Mouse (Mus musculus): ENCODE data around the gene Cacnb1.
A peak's percentile ranks its signal among the peaks of the same experiment; 100 is the strongest.

Cacnb1 gene

DNA sequence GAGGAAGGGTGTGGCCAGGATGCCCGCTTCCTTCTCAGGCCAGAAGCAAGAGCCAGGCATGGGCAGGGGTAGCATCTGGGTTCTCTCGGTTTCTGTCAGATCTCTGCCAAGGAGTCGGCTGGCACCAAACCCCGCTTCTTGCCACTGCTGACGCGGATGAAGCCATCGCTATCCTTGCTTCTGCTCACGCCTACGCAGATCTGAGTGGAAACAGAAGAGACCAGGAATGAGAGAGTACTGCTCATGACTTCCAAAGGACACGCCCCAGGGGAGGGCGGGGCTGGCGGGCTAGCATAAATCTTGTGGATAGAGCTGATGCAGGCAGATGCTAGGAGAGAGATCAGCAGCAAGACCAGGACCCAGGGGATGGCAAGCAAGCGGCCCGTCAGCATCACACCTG lies 15.0 kb upstream of the Cacnb1 start:
- no peak for DNase-seq

DNA sequence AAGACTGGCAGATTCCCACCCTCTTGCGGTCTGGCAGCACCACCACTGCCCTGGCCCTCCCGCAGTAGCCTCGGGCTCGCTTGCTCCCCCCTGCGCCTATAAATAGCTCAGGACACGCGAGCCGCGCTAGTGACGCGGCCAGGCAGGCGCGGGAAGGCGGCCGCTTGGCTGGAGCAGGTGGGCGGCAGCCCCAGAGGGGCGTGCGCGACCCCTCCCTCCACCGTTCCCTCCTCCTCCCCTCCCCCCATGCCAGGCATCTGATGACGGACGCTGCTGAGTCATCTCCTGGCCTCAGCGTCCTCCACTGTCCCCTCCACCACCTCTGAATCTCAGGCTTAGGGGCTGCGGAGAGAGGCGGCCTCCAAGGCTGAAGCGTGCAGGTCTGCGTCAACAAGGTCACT lies 13.1 kb upstream of the Cacnb1 start:
- no peak for DNase-seq

DNA sequence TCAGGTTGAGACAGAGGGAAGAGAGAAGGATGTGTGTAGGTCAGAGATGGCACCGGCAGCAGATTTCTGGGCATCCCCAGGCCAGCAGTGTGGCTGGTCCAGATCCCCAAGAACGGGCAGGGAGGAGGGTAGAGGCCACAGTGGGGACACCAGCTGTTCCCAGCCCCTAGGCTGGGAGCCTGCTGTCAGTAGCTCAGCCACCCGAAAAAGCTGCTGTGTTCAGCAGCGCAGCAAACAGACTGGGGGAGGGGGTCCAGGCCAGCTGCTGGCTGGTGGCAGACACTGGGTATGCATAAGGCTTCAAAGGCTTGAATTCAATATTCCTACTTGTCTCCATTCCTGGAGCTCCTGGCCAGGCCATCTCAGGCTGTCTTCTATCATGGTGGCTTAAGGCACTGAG lies 12.0 kb upstream of the Cacnb1 start:
- DNase-seq = no peak

DNA sequence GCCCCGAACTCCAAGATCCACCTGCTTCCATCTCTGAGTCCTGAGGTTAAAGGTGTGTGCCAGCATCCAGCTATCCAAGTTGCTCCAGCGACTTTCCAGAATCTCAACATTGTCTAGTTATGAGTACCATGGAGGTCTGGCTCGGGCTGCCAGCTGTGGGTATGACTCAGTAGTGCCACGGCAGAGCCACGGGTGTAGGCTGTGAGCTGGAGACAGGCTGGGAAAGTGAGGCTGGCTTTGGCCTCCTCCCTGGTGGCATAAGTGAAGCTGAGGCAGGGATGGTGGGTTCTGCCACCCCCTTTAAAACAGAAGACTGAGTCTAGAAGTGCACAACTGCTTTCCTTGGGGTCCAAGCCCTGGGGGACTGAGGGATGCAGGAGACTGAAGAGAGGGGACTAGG lies 11.2 kb upstream of the Cacnb1 start:
- no peak for DNase-seq

DNA sequence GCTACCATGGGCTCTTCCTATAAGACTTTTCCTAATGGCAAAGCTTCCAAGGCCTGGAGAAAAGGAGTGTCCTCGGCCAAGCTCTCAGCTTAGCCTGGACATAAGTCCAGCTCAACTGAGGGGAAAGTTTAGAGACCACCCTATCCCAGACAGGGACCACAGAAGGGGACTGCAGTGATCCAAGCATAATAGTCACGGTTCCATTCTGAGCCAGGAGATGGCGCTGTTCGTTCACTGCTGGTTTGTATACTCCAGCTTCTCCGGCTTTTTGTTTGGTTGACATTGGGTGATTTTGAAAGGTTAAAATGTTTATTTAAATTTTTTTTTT lies 8.6 kb upstream of the Cacnb1 start:
- peak; percentile 44 to 77 for DNase-seq

DNA sequence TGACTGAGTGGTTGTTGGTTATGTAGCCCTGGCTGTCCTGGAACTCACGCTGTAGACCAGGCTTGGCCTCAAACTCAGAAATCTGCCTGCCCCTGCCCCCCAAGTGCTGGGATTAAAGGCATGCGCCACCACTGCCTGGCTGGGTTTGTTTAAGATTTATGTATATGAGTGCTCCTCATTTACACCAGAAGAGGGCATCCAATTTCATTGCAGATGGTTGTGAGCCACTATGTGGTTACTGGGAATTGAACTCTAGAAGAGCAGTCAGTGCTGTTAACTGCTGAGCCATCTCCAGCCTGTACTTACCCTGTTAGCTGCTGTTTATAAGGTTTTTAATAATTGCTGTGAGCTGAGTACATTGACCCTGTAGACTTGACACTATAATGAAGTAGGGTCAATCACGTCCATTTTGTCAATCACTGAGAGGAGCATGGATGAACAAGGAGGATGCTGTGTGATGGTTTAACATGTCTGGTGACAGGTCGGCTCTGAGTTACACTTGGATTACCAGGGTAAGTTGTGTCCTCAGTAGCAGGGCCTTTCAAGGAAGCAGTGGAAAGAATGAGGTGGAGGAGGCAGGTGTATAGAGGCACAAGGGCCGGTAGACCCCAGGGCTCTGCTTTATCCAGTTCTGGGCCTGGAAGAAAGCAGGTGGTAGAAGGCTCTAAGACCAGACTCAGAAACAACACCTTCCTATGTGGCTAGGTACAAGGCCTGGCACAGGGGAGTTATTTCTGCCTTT lies 8.0 kb upstream of the Cacnb1 start:
- DNase-seq = no peak

DNA sequence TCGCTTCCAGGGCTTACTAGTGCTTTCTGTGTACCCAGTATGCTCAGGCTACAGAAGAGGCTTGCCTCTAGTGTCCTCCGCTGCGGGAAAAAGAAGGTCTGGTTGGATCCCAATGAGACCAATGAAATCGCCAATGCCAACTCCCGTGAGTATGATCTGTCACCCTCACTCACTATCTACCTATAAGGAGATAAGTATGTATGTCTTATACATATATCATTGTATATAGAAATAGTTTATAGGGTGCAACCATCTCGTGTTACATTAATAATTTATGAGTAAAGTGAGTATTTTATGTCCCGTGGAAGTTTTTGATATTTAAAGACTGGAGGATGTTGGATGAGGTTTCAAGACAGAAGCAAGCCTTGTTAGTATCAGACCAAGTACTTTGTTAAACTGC lies 5.0 kb upstream of the Cacnb1 start:
- DNase-seq = no peak

DNA sequence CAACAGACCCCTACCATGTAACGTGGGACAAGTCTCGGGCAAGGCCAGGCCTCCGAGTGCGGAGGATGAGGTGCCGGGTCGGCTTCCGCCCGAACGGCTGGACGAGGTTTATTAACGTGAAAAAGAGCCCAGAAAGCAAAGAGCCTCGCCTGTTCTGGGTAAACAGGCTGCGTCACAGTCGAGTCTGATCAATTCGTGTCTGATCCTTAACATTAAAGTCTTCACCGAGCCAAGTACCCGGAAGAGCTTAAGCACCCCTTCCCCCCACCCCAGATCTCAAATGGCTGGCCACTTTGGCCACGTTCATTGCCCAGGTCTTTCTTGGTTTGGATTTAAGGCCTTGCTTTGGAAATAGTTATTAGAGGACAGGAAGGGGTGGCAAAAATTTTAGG lies 4.5 kb upstream of the Cacnb1 start:
- DNase-seq = peak in 1 of 2 experiments; percentile 45

DNA sequence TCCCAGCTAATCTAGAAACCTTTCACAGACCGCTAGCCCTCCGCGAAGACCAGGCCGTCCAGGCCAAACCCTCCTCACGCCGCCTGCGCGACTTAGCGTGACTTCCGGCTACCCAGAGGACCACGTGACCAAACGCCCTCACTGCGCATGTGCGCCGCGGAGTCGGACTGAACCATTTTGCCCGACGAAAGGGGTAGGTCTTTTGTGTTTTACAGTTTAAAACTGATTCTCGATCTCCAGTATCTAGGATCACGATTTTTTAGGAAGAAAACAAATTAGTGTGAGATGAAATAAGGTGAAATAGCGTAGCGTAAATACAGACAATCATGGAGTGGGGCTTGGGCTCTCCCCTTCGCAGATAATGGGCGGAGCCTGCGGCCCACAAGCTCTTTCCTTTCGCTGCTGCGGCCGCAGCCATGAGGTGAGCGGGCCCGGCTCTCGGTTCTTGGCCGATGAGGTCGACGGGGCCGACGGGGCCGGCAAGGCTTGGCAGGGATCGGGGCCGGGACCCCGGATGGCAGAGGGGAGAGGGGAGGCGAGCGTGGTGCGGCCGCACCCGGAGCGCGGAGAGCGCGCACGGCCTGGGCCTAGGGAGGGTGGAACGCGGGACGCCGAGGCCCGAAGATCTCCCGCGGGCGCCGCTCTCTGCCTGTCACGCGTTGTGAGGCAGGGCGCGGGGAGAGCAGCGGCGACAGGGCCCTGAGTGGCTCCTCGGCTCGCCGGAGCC lies 3.9 kb upstream of the Cacnb1 start, which contains the start of gene Rpl19:
Rpl19 (plus strand) TSS at position 141 of the 727 bp plus-strand sequence.
- peak; percentile 82 to 90 for DNase-seq

DNA sequence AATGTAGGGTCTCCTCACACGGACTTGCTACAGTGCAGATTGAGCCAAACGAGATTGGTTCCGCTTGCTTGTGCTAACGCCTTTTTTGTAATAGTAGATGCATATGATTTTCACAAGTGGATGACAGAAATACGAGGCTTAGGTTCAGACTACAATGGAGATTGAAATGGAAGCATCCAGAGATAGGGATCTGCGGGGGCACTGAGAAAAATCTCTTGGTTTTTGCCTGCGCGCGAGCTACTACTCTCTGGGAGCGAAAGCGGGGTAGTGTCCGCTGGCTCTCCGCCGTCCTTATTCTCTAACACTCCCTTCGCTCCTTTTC lies 3.4 kb upstream of the Cacnb1 start:
- no peak for DNase-seq

DNA sequence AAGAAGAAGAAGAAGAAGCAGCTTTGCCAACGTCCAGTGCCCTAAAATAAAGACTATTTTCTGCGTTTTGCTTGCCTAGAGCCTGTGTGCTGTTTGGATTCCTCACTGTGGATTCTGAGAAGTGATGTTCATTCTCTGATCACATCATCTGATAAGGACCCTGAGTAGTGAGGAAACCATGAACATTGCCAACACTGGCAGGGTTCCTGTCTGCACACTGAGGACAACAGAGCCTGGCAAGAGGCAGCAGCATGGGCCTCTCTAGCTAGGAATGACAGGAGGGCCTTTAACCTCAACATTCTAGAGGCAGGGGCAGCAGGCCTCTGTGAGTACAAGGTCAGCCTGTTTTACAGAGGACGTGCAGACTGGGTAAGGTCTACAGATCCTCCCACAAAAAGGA lies 1.7 kb upstream of the Cacnb1 start:
- no peak for DNase-seq

DNA sequence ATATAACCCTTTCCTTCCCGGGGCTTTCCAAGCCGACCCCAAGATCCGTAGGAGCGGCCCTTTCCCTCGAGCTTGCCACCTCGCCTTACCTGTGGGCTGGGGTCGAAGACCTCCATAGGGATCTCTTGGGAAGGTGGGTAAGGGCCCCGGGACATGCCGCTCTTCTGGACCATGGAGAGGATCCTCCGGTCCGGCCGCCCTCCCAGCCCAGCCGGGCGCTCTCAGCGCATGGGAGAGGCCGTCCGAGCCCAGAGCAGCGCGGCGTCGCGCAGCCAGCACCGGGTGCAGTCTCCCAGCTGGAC lies 630 bp downstream of the Cacnb1 start:
- no peak for DNase-seq

DNA sequence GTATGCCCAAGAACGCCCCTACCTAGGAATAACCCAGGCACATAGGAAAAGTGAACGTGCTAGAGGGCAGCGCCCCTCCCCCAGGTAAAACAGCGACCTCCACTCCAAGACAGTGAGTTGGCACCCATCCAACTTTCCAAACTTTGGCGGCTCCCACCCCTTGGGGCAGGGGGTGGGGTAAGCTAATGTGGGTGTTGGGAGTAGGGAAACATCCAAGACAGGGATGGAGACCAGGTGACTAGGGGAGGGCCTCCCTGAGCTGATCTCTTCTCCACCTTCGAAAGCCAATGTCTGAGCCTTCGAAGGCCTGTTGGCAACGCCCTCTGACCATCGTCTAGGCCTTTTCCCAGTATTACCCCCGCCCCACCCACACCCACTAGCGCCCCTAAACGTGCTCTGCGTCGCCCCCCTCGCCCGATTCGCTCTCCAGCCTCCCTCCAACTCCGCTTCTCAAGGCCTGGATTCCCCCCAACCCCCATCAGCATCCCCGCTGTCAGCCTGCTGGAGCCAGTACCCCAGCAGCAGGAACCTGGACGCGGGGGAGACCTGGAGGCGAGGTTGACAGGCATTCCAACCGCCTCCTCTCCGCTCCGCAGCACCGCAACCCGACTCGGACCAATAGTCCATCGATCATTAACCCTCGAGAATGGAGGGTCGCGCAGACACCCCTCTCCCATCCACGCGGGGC lies 1.1 kb downstream of the Cacnb1 start:
- no peak for DNase-seq

DNA sequence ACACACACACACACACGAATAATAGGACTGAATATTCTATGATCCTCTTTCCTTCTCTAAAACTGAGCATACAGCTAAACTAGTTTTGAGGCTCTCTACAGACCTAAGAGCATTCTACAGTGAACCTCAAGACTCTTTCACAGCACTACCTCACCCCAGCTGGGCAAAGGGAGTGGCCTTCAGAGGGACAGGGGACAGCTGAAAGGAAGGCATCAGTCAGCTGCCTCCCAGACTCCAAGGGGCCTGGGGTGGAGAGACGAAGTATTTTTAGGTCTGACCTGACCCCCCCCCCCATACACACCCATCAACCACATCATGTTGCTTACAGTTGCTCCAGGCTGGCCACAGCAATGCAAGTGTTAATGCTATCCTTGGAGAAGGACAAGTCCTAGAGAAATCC lies 1.7 kb downstream of the Cacnb1 start:
- DNase-seq = no peak

DNA sequence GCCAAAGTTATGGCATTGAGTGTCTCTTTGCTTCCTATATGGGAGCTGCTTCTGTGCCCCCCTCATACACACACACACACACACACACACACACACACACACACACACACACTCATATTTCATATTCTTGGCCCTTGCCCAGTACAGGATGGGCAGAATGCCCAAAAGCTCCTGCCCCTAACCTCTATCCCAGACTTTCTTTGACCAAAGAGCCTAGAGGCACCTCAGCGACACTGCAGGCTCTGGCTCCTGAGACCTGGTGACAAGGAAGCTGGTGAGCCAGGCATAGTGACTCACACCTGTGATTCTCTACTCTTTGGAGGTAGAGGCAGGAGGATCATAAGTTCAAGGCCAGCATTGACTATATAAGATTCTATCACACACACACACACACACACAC lies 2.1 kb downstream of the Cacnb1 start:
- no peak for DNase-seq

DNA sequence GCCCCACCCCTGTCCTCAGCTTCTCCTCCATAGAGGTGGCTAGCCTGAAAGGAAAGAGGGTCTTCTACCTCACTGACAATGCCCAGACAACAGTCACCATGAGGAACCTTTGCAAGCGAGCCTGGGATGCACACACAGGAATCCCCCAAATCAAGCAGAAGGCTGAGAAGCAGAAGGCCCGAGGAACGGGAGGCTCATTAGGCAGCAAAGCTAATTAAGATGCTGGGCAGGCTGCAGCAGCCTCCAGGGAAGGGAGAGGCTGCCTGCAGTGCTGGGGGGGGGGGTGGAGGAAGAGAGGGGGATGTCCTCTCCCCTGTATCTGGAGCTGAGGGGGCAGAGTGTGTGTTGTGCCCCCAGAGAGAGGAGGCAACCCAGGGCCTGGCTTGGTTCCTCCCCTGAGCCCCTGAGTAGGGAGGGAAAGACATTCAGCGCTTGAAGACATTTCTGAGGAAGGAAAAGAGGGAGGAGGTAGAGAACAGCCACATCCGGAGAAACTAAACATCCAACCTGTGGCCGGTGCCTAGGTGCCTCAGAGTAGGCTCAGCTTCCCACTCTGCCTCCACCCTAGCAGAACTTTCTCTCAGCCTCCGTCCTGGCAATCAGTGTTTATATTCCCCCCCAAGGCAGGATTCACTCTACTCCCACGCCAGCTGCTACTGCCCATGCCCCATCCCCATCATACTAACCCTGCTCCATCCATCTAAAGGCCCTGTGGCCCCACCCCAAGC lies 2.8 kb downstream of the Cacnb1 start:
- DNase-seq = no peak

DNA sequence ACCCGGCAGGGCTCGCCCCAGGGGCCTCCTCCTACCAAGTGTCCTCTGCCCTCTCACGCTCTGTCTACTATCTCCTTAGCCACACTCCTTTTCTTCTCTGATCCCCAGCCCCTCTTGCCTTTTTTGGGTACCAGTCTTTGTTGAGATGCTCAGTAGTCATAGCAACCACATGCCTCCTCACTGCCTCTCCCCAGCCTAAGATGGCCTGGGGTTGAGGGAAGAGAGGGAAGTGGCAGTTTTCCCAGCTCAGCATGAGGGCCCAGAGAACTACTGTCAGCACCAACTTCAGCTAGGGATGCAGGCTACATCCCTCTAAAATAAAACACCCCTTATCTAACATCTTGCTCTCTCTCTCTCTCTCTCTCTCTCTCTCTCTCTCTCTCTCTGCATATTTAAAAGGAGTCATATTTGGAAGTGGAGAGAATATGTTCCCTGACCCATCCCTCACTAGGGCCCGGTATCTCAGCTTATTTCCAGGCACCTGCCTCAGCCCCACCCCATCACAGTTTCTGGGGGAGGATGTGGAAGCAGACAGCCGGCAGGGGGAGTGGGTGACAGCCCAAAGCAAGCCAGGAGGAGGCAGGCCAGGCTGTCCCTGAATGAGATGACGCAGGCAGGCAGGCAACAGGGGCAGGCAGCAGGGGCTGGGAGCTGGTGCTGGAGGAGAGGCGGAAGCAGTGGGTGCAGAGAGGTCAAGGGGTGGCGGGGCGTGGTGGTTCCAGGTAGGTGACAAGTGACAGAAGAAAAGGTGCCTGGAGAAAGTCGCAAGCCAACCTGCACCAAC lies 3.8 kb downstream of the Cacnb1 start:
- peak in 1 of 2 experiments; percentile 21 for DNase-seq

DNA sequence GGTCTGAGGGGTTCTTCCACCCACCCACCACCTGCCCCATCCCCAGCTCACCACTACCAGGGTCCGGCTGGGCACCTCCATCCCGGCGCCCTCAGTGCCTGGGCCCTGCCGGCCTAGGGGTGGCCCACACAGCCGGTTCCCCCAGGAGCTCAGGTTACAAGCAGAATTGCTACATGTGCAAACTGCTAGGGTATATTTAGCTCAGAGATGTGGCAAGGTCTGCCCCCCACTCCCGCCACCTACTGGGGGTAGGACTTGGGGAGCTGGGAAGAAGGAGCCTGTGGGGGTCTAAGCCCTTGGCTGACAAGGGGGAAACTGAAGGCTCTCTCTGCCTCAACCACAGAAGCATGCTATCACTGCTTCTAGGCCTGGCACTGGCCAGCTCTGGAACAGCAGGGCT lies 4.6 kb downstream of the Cacnb1 start:
- DNase-seq = no peak

DNA sequence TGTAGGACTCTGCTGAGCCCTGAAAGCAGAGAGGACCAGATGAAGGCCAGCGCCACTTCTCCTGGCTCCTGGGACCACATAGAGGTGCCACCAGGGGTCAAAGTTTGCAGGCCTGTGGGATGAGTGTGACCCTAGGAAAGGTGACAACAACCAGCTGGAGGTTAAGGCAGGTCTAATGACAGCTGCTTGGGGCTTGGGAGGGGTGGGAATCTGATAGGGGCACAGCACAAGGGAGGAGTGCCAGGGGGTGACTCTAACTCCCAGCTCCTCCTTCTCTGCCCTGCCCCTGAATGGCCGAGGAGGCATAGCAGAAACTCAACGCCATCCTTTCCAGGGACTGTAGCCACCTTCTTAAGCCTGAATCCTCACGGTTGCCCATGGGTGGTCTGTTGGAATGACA lies 6.0 kb downstream of the Cacnb1 start:
- no peak for DNase-seq

DNA sequence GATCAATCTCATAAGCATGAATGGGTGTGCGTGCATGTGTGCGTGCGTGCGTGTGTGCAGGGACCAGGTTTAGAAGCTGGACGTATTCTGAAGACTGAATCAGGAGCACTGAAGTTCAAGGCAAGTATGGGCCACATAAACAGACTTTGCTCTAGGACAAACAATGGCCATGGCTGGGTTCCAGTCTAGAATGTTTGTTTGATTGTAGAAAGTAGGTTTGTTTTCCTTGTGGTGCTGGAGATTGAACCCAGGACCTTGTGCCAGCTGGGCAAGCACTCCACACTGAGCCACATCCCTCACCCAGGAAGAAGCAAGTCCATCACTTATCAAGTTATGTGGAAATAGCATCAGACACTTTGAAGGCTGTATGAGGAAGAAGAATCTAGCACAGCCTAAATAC lies 6.7 kb downstream of the Cacnb1 start:
- no peak for DNase-seq

DNA sequence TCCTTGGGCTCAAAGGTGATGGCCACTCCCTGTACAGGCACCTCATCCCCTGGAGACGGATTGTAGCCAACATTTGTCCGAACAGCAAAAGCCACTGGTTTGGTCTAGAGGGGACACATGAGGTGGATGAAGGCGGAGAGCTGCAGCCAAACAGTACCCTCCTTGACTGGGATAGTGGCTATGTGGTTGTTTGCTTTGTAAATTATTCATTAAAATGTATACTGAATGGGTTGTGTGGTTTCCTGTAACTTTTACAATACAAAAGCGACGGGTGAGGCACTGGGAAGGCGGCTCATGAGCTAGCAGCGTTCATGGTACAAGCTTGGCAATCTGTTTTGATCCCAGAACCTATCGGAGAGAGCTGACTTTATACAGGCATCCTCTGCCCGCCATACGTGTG lies 10.0 kb downstream of the Cacnb1 start:
- DNase-seq = no peak

DNA sequence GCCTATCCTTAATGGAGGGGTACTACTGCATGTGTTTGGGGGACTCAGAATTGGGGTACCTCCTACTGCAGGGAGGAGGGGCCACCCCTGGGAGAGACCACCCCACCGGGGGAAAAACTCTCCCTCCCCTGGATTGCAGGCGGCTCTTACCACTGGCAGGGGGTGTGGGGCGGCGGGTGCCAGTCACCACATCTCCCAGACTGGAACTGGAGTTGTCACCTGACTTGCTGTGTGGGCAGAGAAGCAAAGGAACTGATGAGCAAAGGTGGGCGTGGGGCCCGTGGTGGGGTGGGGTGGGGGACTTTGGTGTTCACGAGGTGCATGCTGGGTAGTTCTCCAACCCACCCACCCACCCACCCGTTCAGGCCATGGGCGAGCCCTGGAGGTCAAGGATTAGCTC lies 11.1 kb downstream of the Cacnb1 start:
- DNase-seq = no peak

DNA sequence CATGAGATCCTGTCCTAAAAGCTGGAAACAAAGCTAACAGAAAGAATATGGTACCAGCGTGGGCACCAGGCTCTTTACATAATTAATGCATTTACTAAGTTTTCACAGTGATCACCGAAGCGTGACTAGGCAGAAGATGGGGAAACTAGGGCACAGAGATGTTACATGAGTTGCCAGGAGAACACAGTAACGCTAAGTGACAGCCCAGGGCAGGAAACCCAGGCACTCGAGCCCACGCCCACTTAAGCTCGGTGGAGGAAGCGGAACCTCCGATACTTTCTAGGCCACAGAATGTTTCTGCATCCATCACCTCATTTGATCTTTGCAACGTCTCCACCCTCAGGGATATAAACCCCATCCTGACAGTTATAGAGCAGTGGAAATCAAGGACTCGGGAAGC lies 14.7 kb downstream of the Cacnb1 start:
- DNase-seq = no peak

Measured in spleen, adult 18-20 months (tissue).